Mouse (Mus musculus) megakaryocyte progenitor cell, adult 5-6 weeks (primary cell): ENCODE data around the gene Lenep. TPM values are rescaled to one million over a fixed set of nuclear protein-coding genes. Genes with fewer than 3 reads are reported as not detected.
"Not testable (repeated sequence)": the region's sequence is repeated elsewhere in the genome, so short reads cannot be mapped to it uniquely, and the experiment has no call there.

Experiments used
- ATAC-seq: replicated peaks from 2 replicates; pipeline ENCODE4 v1.8.0; 2016; ENCODE audit warnings: mild to moderate bottlenecking, moderate TSS enrichment, inconsistent platforms; ENCODE audit not compliant: poor library complexity
- total RNA-seq, 2 experiments: library from RNA; stranded (forward) in 1 of 2; stranded (reverse) in 1 of 2; fragments of 157-497, 149-512 nt in 1 of 2; fragments of 200-1000 nt in 1 of 2; gene quantifications; 2 replicates each; pipeline versions ENCODE4 v1.2.3 to v1.2.4; 2015 to 2017

Gene Lenep
- total RNA-seq (2015) (1.5 and 2.7 TPM in 2 replicates), total RNA-seq (2017) (0.21 and 2.6 TPM in 2 replicates)

DNA sequence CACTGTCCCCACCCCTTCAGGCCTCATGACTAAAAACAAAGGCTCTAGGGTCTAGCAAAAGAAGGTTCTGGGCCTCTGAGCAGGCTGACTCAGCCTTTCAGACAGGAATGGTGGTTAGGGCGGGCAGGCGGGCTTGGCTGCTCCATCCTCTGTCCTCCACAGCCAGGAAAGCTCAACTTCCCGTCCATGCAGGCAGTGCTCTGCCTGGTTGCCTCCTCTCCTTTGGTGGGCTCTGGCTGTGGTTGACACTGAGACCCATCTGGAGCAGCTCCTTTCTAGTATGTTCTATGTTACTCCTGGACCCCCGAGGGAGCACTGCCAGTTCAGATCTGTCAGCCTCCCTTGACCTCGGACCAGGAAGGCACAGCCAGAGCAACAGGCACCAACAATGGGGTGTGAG, at the start of gene Lenep:
Lenep (minus strand) TSS at position 101 of the 400 bp plus-strand sequence.
- ATAC-seq = no peak

DNA sequence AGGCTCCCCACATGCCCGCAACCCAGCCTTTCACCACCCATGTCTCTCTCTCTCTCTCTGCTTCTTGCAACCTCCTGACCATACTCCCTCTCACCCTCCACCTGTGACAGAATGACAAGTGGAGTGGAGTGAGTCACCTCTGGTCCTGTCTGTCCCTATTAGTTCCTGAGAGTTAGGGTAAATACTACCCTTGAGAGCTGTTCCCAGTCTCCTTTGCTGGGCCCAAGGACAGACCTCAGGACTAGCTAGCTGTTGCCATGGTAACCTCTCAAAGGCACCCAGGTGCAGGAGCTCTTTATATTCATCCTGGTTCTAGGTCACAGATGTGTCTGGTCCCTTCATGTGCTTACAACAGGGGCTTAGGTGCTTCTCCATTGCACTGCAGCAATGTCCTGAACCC, 49.3 kb upstream of the Lenep start:
- no peak for ATAC-seq

DNA sequence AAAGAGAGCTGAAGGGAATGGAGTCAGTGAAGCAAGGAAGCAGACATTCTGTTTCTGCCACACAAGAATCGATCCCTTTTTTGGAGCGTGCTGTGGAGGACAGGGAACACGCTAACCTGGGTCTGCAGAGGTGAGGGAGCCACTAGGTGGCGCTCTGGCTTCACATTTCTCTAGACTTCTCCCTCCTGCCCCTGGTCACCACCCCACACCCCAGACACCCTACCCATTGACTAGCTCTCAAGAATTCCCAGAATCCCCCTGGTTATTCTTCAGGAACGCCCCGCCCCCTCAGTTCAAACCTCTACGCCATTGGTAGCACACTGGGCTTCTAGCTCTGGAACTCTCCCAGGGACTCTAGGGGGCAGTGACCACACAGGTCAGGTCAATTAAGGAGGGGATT, 46.9 kb upstream of the Lenep start:
- ATAC-seq = peak; percentile 82

DNA sequence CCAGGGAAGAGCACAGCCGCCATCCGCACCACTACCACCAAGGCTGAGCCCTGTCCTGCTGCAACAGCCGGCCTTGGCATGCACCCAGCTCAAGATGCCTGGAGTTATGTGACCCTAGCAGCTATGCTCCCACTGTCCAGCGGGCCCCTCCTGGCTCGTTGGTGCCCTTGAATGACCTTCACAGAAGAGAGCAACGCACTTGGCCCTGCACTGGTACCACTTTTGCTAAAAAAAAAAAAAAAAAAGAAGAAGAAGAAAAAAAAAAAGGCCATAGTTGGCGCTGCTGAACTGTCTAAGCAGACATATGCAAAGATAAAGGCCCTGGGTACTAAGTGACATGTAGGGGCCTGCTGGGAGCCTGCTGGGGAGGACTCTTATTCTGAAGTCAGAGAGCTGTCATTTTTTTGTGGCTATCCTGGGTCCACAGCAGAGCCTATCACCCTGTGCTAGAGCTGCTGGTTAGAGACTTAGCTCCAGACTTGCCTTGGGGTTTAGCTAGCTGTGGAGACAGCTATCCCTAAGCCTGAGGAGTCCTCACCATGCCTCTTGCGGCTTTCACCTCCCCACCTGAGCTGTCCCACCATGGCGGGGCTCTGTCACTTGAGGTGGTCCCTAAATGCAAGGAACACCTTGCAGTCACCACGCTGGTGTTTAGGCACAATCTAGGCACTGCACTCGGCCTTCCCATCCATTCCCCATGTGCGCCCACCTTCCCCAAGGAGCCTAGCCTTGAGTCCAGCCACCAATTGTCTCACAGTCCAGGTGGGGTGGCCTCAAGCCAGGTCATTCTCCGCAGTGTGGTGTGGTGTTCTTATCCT, 46.3 kb upstream of the Lenep start:
- ATAC-seq = peak; percentile 95

DNA sequence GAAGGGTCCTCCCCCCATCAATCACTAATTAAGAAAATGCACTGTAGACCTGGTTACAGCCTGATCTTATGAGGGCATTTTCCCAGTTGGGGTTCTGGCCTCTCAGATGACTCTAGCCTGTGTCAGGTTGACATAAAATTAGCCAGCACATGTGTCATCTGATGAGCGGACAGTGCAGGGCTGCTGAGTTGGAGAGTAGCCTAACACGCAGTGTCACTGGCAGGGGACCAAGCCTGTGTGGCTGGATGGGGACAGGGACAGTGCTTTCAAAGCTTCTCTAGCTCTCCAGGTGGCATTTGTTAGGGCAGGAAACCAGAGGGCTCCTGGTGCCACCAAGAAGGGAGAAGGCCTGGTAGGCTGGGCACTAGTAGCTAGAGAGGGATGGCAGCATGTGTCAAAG, 38.1 kb upstream of the Lenep start:
- ATAC-seq = no peak

DNA sequence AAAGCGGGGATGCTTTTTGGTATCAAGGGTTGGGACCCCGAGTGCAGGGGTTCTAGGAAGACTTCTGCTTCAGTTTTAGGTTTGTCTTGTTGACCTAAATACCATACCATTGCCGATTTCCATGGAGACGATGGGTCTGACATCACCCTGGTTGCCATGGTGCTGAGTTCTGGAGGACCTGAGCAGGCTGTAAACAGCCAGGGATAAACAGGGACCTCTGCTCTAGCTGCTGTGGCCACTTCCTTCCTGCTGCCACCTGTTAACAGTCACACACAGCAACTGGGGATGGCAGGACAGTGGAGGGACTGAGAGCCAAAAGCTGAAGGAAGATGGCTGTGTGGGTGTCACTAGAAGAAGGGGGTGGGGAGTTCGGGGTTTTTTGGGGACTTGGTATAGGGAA, 34.7 kb upstream of the Lenep start:
- ATAC-seq = peak; percentile 38

DNA sequence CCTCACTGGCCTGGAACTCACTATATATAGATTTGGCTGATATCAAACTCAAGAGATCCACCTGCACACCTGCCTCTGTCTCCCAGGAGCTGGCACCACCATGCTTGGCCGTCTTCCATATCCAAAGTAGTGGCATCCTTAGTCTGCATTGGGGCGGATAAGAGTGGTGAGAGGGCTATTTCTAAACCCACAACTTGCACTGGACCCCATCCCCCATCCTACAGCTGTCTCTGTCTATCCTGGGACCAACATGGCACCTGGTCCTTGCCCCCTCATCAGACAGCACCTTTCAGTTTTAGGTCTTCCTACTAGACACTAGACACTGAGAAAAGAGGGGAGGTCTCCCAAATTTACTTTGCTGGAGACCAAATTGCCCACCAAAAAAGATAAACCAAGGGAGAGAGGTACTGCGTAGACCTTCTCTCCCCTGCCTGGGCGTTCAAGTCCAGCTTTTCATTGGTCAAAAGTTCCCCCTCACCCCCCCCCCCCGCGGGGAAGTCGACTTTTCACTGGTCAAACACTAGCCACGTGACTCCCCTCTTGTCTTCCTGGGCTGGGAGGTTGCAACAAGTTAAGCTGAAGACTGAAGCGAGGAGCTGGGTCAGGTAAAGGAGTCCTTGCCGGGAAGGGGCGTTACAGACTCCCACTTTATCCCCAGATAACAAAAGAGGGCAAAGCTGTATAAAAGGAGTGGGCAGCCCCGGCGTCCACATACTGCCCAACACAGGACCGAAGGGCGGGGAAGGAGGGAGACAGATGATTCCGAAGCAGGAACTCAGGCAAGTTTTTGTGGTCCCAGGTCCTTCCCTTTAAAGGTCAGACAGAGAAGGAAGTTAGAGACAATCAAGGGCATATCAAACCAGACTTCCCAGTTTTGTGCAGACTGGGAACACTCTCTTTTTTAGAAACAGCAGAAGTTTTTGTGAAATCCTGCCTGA, 33.9 kb upstream of the Lenep start, which contains the start of gene Pbxip1:
Pbxip1 (plus strand) TSS at position 531 of the 938 bp plus-strand sequence.
- peak; percentile 76 for ATAC-seq

DNA sequence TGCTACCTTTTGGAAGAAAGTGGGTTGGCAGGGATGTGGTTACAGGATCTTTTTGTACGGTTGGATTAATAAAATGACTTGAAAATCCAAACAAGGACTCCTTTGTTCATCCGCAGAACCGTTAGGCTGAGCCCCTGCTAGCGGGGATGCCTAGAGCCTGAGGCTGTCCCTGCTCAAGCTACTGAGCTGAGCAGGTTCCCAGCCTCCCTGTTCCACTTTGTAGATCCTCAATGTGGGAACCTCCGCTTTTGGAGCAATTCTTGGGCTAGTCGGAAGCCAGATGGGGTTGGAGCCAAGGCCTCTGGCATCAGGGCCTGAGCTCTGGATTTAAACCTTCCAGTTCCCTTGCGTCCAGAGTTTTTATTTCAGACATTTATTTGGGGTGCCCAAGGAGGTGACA, 32.4 kb upstream of the Lenep start:
- ATAC-seq = no peak

DNA sequence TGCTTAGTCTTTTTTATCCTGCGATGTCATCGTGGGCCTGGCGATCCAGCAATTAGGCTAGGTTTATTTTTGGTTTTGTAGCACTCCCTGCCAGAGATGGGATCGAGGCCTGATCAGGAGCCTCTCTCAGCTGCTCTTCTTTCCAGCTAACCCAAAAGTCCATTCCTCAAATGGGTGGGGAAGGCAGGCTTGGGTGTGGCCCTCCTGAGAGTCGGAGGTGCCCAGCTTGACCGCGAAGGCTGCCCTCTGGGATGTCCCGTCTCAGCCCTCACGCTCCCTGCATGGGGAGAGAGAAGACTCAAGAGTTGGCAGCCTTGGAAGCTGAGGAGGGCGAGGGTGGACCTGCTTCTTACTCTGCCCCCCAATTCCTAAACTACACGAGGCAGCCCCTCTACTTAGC, 31.9 kb upstream of the Lenep start:
- no peak for ATAC-seq

DNA sequence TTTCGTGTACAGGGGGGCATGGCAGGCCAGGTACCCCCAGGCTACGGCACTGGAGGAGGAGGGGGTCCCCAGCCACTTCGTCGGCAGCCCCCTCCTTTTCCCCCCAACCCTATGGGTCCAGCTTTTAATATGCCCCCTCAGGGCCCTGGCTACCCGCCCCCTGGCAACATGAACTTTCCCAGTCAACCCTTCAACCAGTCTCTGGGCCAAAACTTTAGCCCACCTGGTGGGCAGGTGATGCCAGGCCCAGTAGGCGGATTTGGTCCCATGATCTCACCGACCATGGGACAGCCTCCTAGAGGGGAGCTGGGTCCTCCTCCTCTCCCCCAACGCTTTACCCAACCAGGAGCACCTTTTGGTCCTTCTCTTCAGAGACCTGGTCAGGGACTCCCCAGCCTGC, 30.0 kb upstream of the Lenep start:
- no peak for ATAC-seq

DNA sequence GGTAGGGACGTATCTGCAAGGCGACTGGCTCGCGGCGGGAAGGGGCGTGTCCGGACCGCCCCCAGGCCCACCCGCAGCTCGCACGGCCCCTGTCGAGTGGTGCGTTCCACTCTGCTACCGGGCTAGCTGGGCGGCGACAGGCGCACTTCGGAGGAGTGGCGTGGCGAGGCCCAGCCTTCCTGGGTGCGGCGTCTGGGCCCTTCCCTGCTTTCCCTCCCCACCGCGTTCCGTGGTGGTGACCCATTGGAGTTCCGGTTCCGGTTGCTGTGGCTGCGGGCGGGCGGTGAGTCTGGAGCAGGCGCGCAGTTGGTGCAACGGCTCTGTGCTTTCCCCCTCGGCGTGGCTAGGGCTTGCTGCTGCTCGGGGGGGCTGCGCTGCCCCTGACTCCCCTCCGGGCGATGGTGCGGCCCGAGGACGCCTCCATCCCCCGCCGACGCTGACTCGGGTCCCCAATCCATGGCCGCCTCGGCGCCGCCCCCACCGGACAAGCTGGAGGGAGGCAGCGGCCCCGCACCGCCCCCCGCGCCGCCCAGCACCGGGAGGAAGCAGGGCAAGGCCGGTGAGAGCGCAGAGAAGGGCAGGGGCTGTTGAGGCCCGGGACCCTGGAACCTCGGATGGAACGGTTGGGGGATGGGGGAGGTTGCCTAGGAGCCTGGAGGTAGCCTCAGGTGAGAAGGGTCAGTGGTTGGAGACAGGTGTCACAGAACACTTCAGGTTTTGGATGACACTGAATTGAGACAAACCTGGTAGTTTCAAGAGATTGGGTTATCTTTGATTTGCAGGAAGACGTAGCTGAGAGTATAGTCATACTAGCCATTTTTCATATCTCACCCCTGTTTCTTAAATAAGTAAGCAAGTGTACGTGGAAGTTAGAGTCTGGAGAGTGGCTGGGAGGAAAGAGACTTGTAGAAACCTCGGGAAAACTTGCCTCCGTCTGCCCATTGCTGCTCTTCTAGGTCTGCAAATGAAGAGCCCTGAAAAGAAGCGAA, 27.9 kb upstream of the Lenep start, which contains the start of gene Pygo2:
Pygo2 (plus strand) TSS at position 44 of the 989 bp plus-strand sequence.
- peak; percentile 95 for ATAC-seq

DNA sequence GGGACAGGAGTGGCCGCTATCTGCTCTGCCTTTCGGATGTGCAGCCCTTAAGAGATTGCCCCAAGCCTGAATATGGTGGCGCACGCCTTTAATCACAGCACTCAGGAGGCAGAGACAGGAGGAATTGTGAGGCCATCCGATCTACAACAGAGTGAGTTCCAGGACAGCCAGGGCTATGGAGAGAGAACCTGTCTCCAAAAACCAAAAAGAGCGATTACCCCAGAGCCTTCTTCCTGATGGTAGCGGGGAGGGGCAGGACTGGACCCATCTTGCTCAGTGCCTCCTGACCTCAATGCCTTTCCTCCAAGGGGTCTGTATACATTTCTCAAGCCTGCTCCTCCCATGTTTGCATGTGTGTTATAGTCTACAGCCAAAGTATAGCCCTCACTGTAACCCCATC, 26.4 kb upstream of the Lenep start:
- ATAC-seq = not testable (repeated sequence)

DNA sequence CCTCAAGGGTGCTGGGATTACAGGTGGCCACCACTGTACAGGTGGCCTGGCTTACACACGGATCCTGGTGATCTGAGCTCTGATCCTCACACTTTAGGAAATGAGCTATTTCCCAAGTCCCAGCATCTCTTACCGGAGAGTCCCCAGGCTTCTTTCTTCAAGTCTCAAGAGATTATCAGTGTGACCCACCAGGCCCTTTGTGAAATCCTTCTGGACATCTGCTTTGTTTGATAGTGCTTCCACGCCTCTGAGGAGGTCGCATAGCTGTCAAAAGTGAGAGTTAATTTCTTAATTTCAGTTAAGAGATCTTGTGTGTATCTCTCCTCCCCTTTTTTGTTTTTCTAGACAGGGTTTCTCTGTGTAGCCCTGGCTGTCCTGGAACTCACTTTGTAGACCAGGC, 23.3 kb upstream of the Lenep start:
- peak; percentile 33 for ATAC-seq

DNA sequence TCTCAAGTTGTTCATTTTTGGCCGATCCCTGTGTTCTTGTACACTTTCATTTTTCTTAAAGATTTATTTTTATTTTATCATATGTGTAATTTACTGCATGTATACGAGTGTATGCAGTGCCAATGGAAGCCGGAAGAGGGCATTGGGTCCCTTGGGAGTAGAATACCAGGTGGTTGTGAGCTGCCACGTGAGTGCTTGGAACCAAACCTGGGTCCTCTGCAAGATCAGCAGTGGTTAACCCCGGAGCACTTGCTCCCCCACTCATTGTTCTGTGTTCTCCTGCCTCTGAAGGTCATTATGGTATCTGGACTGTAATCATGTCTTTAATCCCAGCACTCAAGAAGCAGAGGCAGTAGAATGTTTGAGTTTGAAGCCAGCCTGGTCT, 22.5 kb upstream of the Lenep start:
- ATAC-seq = no peak

DNA sequence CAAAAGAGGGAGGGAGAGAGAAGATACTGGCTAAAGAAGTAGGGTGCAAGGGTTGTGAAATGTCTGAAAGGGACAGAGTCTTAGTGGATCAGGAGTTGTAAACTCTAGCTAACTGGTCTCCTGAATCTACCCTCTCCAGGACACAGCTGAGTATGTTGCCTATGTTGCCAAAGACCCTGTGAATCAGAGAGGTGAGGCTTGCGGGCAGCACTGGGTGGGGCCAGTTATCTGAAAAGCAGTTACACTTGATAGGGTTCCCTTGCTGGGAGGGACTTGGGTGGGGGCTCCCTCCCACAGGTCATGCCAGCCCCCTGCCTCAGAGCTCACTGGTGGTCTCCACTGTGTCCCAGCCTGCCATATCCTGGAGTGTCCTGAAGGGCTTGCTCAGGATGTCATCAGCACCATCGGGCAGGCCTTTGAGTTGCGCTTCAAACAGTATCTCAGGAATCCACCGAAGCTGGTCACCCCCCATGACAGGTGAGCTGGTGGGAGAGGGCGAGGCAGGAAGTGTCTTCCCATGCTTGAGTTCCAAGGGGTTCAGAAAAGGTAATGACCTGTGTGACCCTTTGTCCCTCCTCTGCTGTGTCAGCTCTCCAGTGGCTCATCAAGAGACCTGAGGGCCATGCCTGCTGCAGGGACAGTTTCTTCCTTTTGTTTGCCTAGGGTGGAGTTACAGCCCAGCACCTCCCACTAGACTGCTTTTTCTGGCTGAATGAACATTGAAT, 22.0 kb upstream of the Lenep start:
- no peak for ATAC-seq

DNA sequence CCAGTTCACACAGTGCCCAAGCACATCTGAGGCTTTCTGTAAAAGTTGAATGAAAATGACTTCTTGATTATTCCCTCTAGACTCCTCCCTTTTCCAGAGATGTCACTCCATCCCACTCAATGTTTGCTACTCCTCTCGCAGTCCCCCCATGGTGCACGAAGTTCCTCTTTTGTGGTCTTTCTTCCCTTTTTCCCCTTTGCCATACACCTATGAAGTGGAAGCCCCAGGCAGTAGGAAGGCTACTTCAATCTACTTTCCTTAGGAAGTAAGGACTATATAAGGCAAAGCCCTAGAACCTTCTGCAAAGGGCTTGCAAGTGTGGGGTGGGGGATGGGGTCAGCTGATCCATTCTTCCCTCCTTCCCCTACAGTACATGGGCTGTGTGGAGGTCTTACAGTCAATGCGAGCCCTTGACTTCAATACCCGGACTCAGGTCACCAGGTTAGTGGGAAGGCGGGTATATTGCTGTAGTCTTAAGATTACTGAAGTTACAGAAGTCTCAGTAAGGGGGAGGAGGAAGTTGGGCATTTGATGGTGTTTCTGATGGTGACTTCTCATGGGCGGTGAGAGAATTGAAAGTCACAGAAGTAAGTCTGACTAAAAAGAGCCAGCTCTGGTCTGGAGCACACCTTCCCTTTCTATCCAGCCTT, 20.1 kb upstream of the Lenep start:
- ATAC-seq = no peak

DNA sequence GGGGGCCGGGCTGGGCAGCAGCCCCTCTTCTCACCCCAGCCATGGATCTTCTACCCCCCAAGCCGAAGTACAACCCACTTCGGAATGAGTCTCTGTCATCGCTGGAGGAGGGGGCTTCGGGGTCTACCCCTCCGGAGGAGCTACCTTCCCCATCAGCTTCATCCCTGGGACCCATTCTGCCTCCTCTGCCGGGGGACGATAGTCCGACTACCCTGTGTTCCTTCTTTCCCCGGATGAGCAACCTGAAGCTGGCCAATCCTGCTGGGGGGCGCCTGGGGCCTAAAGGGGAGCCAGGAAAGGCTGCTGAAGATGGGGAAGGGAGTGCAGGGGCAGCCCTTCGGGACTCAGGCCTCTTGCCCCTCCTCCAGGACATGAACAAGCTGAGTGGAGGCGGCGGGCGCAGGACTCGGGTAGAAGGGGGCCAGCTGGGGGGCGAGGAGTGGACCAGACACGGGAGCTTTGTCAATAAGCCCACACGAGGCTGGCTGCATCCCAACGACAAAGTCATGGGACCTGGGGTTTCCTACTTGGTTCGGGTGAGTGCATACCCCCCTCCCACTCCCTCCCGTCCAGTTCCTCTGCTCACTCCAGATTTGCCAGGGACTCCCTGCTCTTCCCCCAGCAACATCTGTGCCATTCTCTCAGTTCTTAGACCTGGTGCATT, 19.3 kb upstream of the Lenep start:
- ATAC-seq = no peak

DNA sequence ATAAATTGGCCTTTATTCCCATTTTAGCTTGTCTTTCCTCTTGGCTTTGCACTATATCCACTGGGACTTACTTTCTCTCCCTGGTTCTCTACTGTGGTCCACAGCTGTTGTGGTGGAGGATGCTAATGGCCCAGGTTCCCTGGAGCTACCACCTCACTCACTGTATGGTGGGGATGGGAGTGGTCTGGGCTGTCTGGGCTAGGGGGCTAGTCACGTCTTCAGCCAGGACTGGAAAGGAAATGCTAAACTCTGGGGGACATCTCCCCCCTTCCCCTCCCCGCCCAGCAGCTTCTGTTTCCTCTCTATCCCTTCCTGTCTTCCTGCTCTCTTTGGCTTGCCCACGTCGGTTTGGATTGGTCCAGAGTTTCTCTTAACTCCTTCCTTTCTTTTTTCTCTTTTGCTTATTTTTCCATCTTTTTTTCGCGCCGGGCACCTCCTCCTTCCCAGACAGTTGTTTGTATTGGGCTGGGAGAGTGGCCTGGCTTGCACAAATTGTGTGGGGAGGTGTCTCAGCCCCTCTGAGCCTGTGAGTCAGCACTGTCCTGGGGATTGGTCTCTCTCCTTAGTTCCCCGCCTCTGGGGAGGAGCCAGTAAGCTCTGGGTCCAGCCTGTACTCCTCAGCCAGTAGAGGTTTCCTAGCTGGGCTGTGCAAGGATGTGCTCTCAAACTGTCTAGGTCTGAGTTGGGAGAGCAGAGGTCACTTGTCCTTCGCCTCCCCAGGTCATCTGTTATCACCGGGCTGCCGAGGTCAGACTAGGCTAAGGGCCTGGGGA, 18.6 kb upstream of the Lenep start:
- ATAC-seq = peak; percentile 45
